Mouse (Mus musculus) forebrain, embryonic 14.5 days (tissue): ENCODE results near the gene Atm. TPM values are rescaled to one million over a fixed set of nuclear protein-coding genes. Genes with fewer than 3 reads are reported as not detected.

Experiments used
- ATAC-seq: fragments of 200-750 bp; cut with Nextera tagmentation; 2 replicates; pipeline ENCODE4 v1.8.0; 2017; ENCODE audit warnings: mild to moderate bottlenecking, moderate library complexity
- DNase-seq: peaks from one replicate; pipeline ENCODE4 v3.0.0-alpha.2; 2015; ENCODE audit warnings: low spot score
- H3K27ac ChIP-seq: fragments of 300-500 bp; sonication (generic); 2 replicates; pipeline ENCODE4 v1.5.1; 2014; ENCODE audit warnings: low read depth, mild to moderate bottlenecking, control low read depth, low read length, moderate library complexity
- H3K27me3 ChIP-seq: fragments of 300-500 bp; sonication (generic); replicated peaks from 2 replicates; pipeline ENCODE4 v1.6.1; 2014; ENCODE audit warnings: low read length, control low read depth, mixed read lengths; ENCODE audit not compliant: control insufficient read depth, insufficient read depth
- H3K36me3 ChIP-seq: fragments of 300-500 bp; sonication (generic); 2 replicates; pipeline ENCODE4 v1.6.1; 2014; ENCODE audit warnings: low read length, control low read depth; ENCODE audit not compliant: control insufficient read depth, insufficient read depth
- H3K4me1 ChIP-seq: fragments of 300-500 bp; sonication (generic); 2 replicates; pipeline ENCODE4 v1.6.1; 2014; ENCODE audit warnings: antibody characterized with exemption, low read length, control low read depth; ENCODE audit not compliant: control insufficient read depth, insufficient read depth
- H3K4me2 ChIP-seq: fragments of 300-500 bp; sonication (generic); 2 replicates; pipeline ENCODE4 v1.6.1; 2014; ENCODE audit warnings: mild to moderate bottlenecking, control low read depth, low read length
- H3K4me3 ChIP-seq: fragments of 300-500 bp; sonication (generic); 2 replicates; pipeline ENCODE4 v1.5.1; 2014; ENCODE audit warnings: low read depth, low read length, control low read depth
- H3K9ac ChIP-seq: fragments of 300-500 bp; sonication (generic); 2 replicates; pipeline ENCODE4 v1.6.1; 2014; ENCODE audit warnings: mild to moderate bottlenecking, low read length, control low read depth, moderate library complexity
- H3K9me3 ChIP-seq: fragments of 300-500 bp; sonication (generic); replicated peaks from 2 replicates; pipeline ENCODE4 v1.6.1; 2016; ENCODE audit warnings: low read length, control low read depth, mixed read lengths; ENCODE audit not compliant: control insufficient read depth
- WGBS: fragments of 180-500 bp; shearing (Covaris S2); extraction: QIAGEN DNeasy Blood & Tissue Kit; methylation state at CpG from one replicate; pipeline ENCODE4 v1.1.7; 2014; 5-methylcytosine and 5-hydroxymethylcytosine counted together
- polyA plus RNA-seq: library from polyadenylated mRNA; unstranded; fragments of >200 nt; fragmentation: Nextera tagmentation; extraction: Ambion mirVana; gene quantifications from 2 replicates; pipeline ENCODE4 v1.2.1, GENCODE M21; 2014

Atm gene
- polyA plus RNA-seq: 12.5 and 13.0 TPM in 2 replicates

DNA sequence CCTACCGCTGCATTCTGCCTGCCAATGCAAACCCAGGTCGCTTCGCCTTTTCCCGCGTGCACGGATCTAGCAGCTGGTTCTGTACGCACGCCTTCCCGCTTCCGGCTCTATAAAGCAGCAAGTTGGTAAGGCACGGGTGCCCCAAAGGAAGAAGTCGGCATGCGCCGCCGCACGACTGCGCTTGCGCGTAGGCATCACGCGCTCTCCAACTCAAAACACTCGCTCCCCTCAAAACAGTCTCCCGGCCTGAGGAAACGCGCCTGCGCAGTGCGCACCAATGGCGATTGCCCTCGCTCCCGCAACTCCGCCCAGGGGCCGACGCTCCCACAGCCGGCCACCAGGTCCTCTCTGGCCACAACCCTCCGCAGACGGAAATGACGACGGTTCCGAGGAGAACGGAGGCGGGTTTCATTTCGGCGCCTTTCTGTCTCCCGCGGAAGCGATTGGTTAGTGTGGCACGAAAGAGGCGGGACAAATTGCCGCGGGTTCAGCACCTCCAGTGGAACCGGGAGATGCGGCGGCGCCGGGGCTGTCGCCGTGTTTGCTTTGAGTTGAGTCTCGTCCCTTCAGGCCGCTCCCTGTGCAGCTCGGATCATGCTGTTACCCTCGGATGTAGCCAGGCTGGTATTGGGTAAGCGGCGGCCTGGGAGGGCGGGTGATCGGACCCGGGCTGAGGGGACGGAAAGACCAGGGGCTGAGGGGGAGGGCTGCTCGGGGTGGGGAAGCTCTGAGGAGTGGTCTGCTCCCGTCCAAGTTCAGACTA is at the start of gene Atm, which contains the start of gene Npat:
TSS of gene Atm (minus strand) at position 183 of the 763 bp plus-strand sequence.
TSS of gene Npat (plus strand) at position 490 of the 763 bp plus-strand sequence.
- H3K4me1 ChIP-seq: peaks cover 13% of the 10 kb centered on the region
- H3K27ac ChIP-seq: peak within 1 kb of the TSS; percentile 88
- WGBS: under 1% methylated on average over 69 of the region's 69 CpGs
- H3K9ac ChIP-seq: peak within 1 kb of the TSS; percentile 91
- peak within 1 kb of the TSS; percentile 63 for H3K4me3 ChIP-seq
- peak; percentile 99 for ATAC-seq
- H3K9me3 ChIP-seq: no peaks in the 10 kb centered on the region
- peaks cover 4% of the 10 kb centered on the region for H3K36me3 ChIP-seq
- peak; percentile 100 for DNase-seq
- peak within 1 kb of the TSS; percentile 88 for H3K4me2 ChIP-seq
- H3K27me3 ChIP-seq: no peaks in the 10 kb centered on the region

DNA sequence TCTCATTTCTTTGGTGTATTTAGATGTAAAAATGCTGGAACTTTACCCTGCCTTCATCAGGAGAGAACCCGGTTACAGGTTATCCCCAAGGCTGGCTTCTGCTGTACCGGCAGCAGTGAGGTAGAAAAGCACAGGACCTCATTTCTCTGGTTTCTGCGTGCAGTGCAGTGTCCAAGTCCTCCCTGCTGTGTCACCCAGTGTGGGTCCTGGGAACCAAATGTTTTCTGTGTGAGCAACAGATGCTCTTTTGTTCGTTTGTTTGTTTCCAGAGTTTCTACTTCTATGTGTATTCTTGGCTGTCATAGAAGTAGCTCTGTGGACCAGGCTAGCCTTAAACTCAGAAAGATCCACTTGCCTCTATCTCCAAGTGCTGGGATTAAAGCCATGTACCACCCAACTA is 45.3 kb upstream of the Atm start:
- Histone ChIP-seq H3K9me3 (no peaks in the 10 kb centered on the region), H3K4me3 (no peak overlapping the region), H3K27me3 (no peaks in the 10 kb centered on the region), H3K27ac (no peak overlapping the region), H3K4me2 (no peak overlapping the region), H3K36me3 (peaks cover 79% of the 10 kb centered on the region), H3K4me1 (no peaks in the 10 kb centered on the region), H3K9ac (no peak overlapping the region)
- ATAC-seq: no peak
- DNase-seq: no peak
- 85% methylated on average over 4 of the region's 4 CpGs for whole genome bisulfite sequencing

DNA sequence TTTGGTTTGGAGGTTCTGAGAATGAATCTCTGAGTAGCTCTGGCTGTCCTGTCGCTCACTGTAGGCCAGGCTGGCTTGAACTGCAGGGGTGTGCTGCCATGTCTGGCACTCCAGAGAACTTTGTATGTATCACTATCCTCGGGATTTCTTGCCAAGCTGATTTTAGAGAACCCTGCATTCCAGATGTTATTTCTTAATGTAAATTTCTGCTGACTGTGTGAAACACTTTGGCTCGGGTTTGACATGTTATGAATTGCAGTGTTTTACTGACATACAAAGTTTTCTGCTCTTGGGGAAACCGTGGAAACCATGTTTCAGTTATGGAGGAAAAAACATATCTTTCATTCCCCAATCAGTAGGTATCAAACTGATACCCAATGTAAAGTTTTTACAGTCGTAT is 39.2 kb upstream of the Atm start:
- H3K36me3 ChIP-seq: peaks cover 54% of the 10 kb centered on the region
- H3K27ac ChIP-seq: no peak overlapping the region
- H3K4me2 ChIP-seq: no peak overlapping the region
- H3K4me3 ChIP-seq: no peak overlapping the region
- no peak overlapping the region for H3K9ac ChIP-seq
- DNase-seq (no peak), ATAC-seq (no peak)
- 90% methylated on average over 5 of the region's 5 CpGs for WGBS
- H3K9me3 ChIP-seq: no peaks in the 10 kb centered on the region
- H3K27me3 ChIP-seq: no peaks in the 10 kb centered on the region
- no peaks in the 10 kb centered on the region for H3K4me1 ChIP-seq

- H3K27me3 ChIP-seq: no peaks in the 10 kb centered on the region
- H3K9ac ChIP-seq: no peak overlapping the region
- H3K27ac ChIP-seq: no peak overlapping the region
- H3K36me3 ChIP-seq: peaks cover 54% of the 10 kb centered on the region
- no peaks in the 10 kb centered on the region for H3K9me3 ChIP-seq
- H3K4me1 ChIP-seq: no peaks in the 10 kb centered on the region
- no peak for ATAC-seq
- WGBS: 94% methylated on average over 7 of the region's 7 CpGs
- H3K4me3 ChIP-seq: no peak overlapping the region
- no peak overlapping the region for H3K4me2 ChIP-seq
- no peak for DNase-seq
Measured at GRCm38 (mm10) chr9:53572516-53573307, 36.2 kb upstream of the Atm start.

- 79% methylated on average over 6 of the region's 6 CpGs for WGBS
- H3K4me2 ChIP-seq: no peak overlapping the region
- H3K27me3 ChIP-seq: no peaks in the 10 kb centered on the region
- H3K9me3 ChIP-seq: no peaks in the 10 kb centered on the region
- no peak overlapping the region for H3K9ac ChIP-seq
- H3K4me3 ChIP-seq: no peak overlapping the region
- H3K36me3 ChIP-seq: peaks cover 66% of the 10 kb centered on the region
- H3K4me1 ChIP-seq: no peaks in the 10 kb centered on the region
- no peak overlapping the region for H3K27ac ChIP-seq
- ATAC-seq (no peak), DNase-seq (peak; percentile 22)
Measured at GRCm38 (mm10) chr9:53570662-53571061, 34.1 kb upstream of the Atm start.

DNA sequence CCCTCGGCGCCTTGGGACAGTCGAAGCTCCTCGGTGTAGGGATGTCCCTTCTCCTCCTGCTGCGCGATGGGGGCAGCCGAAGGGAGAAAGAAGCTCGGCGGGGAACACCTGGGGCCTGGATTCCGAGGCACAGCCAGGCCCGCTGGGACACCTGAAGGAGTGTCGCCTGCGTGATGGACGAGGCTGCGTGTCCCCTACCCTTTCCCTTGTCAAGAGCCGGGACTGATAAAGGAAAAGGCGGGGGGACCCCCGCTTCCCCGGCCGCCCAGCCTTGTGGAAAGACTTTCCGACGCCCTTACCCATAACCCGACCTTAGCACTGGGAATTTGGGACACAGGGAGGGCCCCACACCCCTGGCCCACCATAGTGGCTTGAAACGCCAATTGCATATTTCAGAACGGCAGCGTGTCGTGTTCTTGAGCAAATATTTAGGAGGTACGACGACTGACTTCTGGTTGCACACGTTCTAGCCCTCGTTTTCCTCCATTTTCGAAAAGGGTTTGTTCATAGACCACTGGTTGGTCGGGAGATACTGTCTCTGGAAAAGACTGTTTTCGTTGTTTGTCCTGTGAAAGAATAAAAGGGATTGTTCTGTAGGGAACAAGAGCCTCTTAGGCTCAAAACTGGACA is 911 bp upstream of the Atm start:
- DNase-seq: no peak
- Histone ChIP-seq H3K9ac (peak overlapping the region; percentile 91), H3K27ac (peak overlapping the region; percentile 88), H3K4me3 (peak overlapping the region; percentile 63), H3K4me1 (peaks cover 13% of the 10 kb centered on the region), H3K27me3 (no peaks in the 10 kb centered on the region), H3K36me3 (no peaks in the 10 kb centered on the region), H3K4me2 (peak overlapping the region; percentile 88), H3K9me3 (no peaks in the 10 kb centered on the region)
- WGBS: under 1% methylated on average over 31 of the region's 34 CpGs
- ATAC-seq: no peak

GRCm38 (mm10) chr9:53535416-53536320 is 872 bp downstream of the Atm start:
- Histone ChIP-seq H3K4me2 (peak overlapping the region; percentile 77), H3K4me1 (peaks cover 13% of the 10 kb centered on the region), H3K9me3 (no peaks in the 10 kb centered on the region), H3K4me3 (peak overlapping the region; percentile 63), H3K27me3 (no peaks in the 10 kb centered on the region), H3K36me3 (peaks cover 12% of the 10 kb centered on the region), H3K27ac (peak overlapping the region; percentile 71), H3K9ac (peak overlapping the region; percentile 63)
- DNase-seq (peak; percentile 8), ATAC-seq (no peak)
- WGBS: 17% methylated on average over 17 of the region's 17 CpGs

GRCm38 (mm10) chr9:53517373-53518009 is 19.0 kb downstream of the Atm start:
- no peaks in the 10 kb centered on the region for H3K4me1 ChIP-seq
- peak overlapping the region; percentile 21; the same call in 1 of the 2 replicates for H3K27ac ChIP-seq
- no peak overlapping the region for H3K9ac ChIP-seq
- 82% methylated on average over 9 of the region's 9 CpGs for WGBS
- no peak for ATAC-seq
- no peak for DNase-seq
- H3K4me2 ChIP-seq: no peak overlapping the region
- no peak overlapping the region for H3K4me3 ChIP-seq
- H3K36me3 ChIP-seq: peaks cover 25% of the 10 kb centered on the region
- no peaks in the 10 kb centered on the region for H3K27me3 ChIP-seq
- no peaks in the 10 kb centered on the region for H3K9me3 ChIP-seq
